Mouse (Mus musculus) neutrophil, adult 65 days (primary cell): ENCODE results near the gene Cib2. TPM values are rescaled to one million over a fixed set of nuclear protein-coding genes. Genes with fewer than 3 reads are reported as not detected.

Experiments used
- total RNA-seq: library from RNA; stranded (reverse); gene quantifications from 2 replicates; pipeline ENCODE4 v1.2.4, GENCODE M21; 2023

Gene Cib2
- 16.3 and 20.2 TPM in 2 replicates for total RNA-seq

DNA sequence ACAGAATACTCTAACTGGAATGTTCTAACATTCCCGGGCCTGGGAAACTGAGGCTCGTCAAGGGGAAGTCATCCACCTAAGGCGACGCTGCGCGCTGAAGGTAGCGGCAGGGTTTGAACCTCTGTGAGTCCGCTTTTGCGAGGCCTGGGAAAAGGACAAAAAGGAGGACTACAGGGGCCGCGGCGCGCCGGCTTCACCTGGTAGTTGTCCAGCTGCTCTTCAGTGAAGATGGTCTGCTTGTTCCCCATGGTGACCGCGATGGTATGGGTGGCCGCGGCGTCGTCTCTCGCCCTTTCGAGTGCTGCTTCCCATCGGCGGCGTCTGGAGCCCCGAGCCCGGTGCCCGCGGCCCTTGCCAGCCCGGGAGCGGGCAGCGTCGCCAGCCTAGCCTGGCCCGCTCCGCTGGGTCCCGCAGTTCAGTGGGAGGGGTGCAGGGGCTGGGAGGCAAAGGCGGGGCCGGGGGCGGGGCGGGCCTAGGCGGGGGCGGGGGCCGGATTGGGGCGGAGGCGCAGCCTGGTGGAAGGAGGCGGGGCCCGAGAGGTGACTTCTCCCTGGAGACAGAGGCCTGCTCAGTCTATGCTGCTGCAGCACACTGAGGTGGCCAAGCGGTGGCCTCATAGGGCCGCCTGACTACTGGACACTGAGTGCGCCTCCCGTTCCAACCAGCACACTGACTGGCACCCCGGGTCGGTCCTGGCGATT, at the start of gene Cib2:
TSS of gene Cib2 (minus strand) at position 448 of the 701 bp plus-strand sequence.

DNA sequence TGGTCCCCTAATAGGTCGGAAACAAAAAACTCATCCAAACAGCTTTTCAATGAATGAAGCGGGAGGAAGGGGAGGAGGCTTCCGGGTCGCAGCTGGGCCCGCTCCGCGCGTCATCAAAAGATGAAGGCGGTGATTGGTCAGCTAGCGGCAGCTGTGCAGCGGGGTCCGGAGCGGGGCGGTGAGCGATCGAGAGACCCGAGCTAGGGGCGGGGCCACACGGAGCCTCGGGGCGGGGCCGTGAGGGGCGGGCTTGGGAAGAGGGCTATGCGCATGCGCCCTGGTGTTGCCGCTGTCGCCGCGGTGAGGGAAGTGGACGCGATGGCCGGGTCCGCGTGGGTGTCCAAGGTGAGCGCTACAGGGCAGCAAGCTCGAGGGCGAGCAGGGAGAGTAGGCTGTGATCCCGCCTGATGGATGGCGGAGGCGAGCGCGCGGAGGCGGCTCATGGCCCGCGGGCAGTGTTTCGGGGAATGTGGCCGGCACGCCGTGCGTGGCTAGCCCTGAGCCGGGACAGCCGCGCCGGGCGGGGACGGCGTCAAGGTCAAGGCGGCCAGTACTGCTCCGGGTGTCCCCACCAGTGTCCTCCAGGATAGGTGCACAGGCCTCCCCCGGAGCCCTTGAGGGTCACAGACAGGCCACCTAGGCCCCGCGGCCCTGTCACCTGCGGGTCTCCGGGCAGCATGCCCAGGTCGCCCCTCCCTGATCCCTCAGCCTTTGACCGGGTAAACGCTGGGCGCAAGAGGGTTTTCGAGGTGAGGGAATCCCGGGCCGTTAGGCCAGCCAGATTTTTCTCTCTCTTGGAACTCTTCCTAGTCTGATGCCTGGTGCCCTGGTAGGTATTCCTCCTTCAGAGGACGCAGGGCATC, 26.4 kb upstream of the Cib2 start, which contains the start of gene Idh3a:
TSS of gene Idh3a (plus strand) at position 136 of the 863 bp plus-strand sequence.

DNA sequence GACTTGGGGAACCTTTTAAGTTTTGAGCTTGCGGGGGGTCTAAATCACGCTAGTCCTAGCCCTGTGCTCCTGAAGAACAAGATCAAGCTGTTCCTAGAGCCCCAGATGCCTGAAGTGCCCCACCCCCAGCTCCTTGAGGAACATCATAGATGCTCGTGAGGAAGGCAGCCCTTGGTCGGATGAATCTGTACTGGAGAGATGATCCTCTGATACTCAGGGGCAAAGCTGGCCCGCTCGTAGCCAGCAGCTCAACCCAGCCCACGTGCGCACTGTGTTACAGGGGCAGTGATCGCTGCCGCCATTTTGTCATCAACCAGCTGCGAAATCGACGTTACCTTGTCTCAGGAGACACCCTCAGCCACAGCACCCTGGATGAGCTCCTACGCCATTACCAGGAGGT, 21.3 kb downstream of the Cib2 start, which contains the start of gene Sh2d7:
TSS of gene Sh2d7 (plus strand) at position 301 of the 400 bp plus-strand sequence.

DNA sequence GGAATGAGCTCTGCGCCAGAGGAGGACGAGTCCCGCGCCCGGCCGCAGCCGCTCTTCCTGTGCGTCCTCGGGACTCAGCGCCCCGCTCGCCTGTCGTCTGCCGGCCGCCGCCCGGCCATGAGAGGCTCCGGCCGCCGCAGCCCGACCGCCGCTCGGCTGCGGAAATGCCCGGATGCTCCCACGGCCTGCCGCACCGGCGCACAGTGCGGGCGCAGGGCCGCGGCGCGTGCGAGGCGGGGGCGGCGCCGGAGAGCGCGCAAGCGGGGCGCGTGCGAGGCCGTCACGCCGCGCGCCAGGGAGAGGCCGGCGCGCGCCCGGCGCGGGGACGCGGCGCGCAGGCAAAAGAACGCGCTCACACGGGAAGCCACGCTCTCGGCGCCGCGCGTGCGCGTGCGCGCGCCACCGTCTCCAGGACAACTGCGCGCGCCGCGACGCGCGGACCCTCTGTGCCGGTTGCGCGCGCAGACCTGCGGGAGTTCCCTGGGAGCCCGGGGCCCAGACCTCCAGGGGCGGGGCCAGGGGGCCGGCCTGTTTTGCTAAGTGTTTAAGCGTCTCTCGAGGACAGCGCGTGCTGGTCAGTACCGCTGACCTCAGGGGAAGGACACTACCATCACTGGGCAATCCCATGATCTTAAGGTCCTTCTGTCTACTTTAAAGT, 58.4 kb downstream of the Cib2 start, which contains the start of gene Dmxl2:
TSS of gene Dmxl2 (minus strand) at position 174 of the 658 bp plus-strand sequence.

Other genes with a start within 250 kb of the Cib2 start
- 151 and 210 TPM in 2 replicates for gene Dmxl2, start 58.6 kb downstream of the Cib2 start, total RNA-seq
- not detected in 2 replicates for gene Sh2d7, start 21.2 kb downstream of the Cib2 start, total RNA-seq
- gene Idh3a, start 26.1 kb upstream of the Cib2 start, total RNA-seq, result 13.9 and 14.6 TPM in 2 replicates
- gene Acsbg1, start 101.7 kb upstream of the Cib2 start, total RNA-seq, result not detected in 2 replicates
- gene Dnaja4, start 138.7 kb upstream of the Cib2 start, total RNA-seq, result 0.34 and 0.44 TPM in 2 replicates
- gene Wdr61, start 174.3 kb upstream of the Cib2 start, total RNA-seq, result 29.4 and 33.7 TPM in 2 replicates
- not detected in 2 replicates for gene Crabp1, start 204.5 kb upstream of the Cib2 start, total RNA-seq